Mouse (Mus musculus) cerebellum, postnatal 4 days (tissue): ENCODE measurements around the gene Pafah2.
"Not testable (repeated sequence)": the region's sequence is repeated elsewhere in the genome, so short reads cannot be mapped to it uniquely, and the experiment has no call there.

ENCODE experiments used
- DNase-seq, 2 experiments: peaks; one replicate each; pipeline ENCODE4 v3.0.0; 2022; ENCODE audit warnings: low spot score in 2 of 2, mixed read lengths in 1 of 2

Gene Pafah2

GRCm38 (mm10) chr4:134372294-134372747 lies 23.8 kb upstream of the Pafah2 start:
- peak in 1 of 2 experiments; percentile 68 for DNase-seq

- no peak for DNase-seq
Measured at GRCm38 (mm10) chr4:134373295-134373694, 22.8 kb upstream of the Pafah2 start.

- DNase-seq: no peak
Measured at GRCm38 (mm10) chr4:134374306-134374705, 21.8 kb upstream of the Pafah2 start.

- no peak for DNase-seq
Measured at GRCm38 (mm10) chr4:134378089-134378615, 18.0 kb upstream of the Pafah2 start.

GRCm38 (mm10) chr4:134379510-134379909 lies 16.6 kb upstream of the Pafah2 start:
- no peak for DNase-seq

GRCm38 (mm10) chr4:134383750-134384149 lies 12.4 kb upstream of the Pafah2 start, which contains the start of gene Extl1:
Gene Extl1 (minus strand): TSS chr4:134383850.
- not testable (repeated sequence) for DNase-seq

- no peak for DNase-seq
Measured at GRCm38 (mm10) chr4:134387268-134387667, 8.9 kb upstream of the Pafah2 start.

- peak; percentile 44 to 70 for DNase-seq
Measured at GRCm38 (mm10) chr4:134388397-134388796, 7.7 kb upstream of the Pafah2 start.

GRCm38 (mm10) chr4:134391636-134392035 lies 4.5 kb upstream of the Pafah2 start:
- DNase-seq: no peak

- DNase-seq: no peak
Measured at GRCm38 (mm10) chr4:134392595-134392994, 3.5 kb upstream of the Pafah2 start.

GRCm38 (mm10) chr4:134393026-134393425 lies 3.1 kb upstream of the Pafah2 start:
- DNase-seq: peak in 1 of 2 experiments; percentile 45

GRCm38 (mm10) chr4:134395142-134395541 lies 978 bp upstream of the Pafah2 start:
- DNase-seq: no peak

GRCm38 (mm10) chr4:134397121-134397520 lies 1.0 kb downstream of the Pafah2 start:
- DNase-seq: peak in 1 of 2 experiments; percentile 65

GRCm38 (mm10) chr4:134397732-134398131 lies 1.6 kb downstream of the Pafah2 start:
- no peak for DNase-seq

GRCm38 (mm10) chr4:134400206-134400605 lies 4.1 kb downstream of the Pafah2 start:
- no peak for DNase-seq

GRCm38 (mm10) chr4:134401181-134401661 lies 5.1 kb downstream of the Pafah2 start:
- no peak for DNase-seq

GRCm38 (mm10) chr4:134401856-134402570 lies 5.9 kb downstream of the Pafah2 start:
- no peak for DNase-seq

GRCm38 (mm10) chr4:134402571-134403262 lies 6.6 kb downstream of the Pafah2 start:
- DNase-seq: no peak

GRCm38 (mm10) chr4:134403721-134404120 lies 7.6 kb downstream of the Pafah2 start:
- DNase-seq: no peak

- DNase-seq: peak in 1 of 2 experiments; percentile 47
Measured at GRCm38 (mm10) chr4:134409286-134409685, 13.2 kb downstream of the Pafah2 start.

- DNase-seq: peak in 1 of 2 experiments; percentile 34
Measured at GRCm38 (mm10) chr4:134416177-134416576, 20.1 kb downstream of the Pafah2 start.

GRCm38 (mm10) chr4:134416602-134417001 lies 20.5 kb downstream of the Pafah2 start:
- no peak for DNase-seq
